Mouse (Mus musculus): ENCODE data around the gene Mtr. TPM values are rescaled to one million over a fixed set of nuclear protein-coding genes. Genes with fewer than 3 reads are reported as not detected.

The Mtr gene
- 10 to 100 TPM; 16.9 to 19.0 TPM for total RNA-seq (2021)
- long read RNA-seq, experiment 1, full-length matches to known transcripts, result 1 of 4 reads
- long read RNA-seq, experiment 1, partial matches to known transcripts, result 0 of 4 reads
- long read RNA-seq, experiment 1, other reads (novel, unspliced or antisense), result 3 of 4 reads
- long read RNA-seq, experiment 2, full-length matches to known transcripts, result 2 of 8 reads
- long read RNA-seq, experiment 2, partial matches to known transcripts, result 1 of 8 reads
- long read RNA-seq, experiment 2, other reads (novel, unspliced or antisense), result 5 of 8 reads

DNA sequence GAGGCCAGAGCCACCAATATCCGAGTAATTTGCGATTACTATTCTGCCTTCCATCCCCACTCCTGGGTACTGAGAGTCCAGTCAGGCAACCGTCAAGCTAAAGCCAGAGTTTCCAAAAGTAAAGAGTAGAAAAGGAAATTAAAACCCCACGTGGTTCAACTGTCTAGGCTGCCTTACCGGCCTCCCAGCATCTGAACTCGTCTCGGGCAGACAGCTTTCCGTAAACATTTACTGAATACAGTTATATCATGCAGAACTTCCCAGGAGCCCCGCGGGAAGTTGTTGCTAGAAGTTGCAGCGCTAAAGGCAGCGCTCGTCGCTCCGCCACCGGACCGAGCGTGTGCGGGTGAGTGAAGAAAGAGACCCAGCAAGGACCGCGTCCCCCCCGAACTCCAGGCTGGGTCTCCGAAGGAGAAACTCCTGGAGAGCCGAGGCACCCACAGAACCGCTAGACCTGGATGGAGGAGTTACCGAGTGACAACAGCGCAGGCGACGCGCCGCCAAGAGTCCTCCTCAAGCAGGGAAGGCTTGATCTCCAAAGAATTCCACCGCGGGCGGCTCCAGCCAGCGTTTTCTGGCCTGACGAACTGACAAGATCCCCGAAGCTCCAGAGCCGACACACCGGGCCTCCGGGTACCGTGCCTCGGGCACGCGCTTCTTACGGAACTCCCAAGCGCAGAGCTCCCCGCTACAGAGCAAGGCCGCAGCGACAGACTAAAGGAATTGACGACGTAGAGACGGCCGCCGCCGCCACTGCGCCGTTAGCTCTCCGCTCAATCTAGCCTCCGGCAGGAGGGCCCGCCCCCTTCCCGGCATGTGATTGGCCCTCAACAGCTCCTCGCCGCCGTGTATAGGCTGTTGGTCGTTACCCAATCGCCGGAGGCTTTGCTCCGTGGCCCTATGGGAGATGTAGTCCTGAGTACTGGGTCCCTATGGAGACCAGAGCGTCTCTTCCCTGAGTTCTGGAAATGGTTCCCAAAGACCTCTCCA is at the start of gene Mtr:
Mtr (minus strand) TSS at position 723 of the 990 bp plus-strand sequence.
- intact Hi-C loops (cut with DNase I), result loop anchor here (5.0 kb wide), 1 partner anchor 150 kb away; the partner anchor contains the start of gene Ryr2
- DNase-seq (ENCODE audit: low spot score in 2 of 2), result peak; percentile 96

DNA sequence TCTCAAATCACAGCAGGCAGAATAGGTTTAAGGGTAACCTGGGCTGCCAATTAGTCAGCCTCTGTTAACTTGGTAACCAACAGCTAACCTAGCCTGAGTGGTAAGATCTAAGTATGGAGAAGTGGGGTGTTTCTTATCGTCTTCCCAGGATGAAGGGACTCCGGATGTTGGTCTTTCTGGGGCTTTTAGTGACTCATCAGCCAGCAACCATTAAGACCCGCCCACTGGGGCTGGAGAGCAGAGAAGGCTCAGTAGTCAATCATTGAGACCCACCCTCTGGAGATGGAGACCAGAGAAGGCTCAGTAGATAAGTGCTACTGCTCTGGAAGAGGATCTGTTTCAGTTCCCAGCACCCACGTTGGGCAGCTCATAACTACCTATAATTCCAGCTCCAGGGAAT is 49.4 kb upstream of the Mtr start:
- DNase-seq (ENCODE audit: low spot score in 2 of 2), result no peak
- intact Hi-C loops (cut with DNase I), result no loop called here

GRCm38 (mm10) chr13:12305540-12305939 is 47.6 kb upstream of the Mtr start:
- intact Hi-C loops (cut with DNase I), result no loop called here
- DNase-seq (ENCODE audit: low spot score in 2 of 2), result no peak

DNA sequence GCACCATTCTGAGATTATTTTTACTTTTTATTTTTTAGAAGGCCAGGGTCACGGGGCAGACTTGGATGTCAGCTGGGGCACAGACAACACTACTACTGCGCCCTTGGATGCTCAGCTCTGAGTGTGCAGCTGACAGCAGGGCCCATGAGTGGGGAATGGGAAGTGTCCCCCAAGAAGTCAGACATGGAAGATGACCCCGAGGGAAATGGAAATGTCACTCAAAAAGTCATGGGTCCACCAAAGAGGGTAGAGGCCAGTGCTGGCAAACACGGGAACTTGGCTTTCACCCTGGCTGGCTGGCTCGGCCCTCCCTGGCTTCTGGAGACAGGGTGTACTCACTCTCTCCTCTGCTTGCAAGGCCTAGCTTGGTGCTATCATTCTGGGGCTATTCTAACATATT is 47.1 kb upstream of the Mtr start:
- intact Hi-C loops (cut with DNase I), result no loop called here
- no peak for DNase-seq (ENCODE audit: low spot score in 2 of 2)

- intact Hi-C loops (cut with DNase I), result no loop called here
- no peak for DNase-seq (ENCODE audit: low spot score in 2 of 2)
Measured at GRCm38 (mm10) chr13:12297777-12298176, 39.9 kb upstream of the Mtr start.

DNA sequence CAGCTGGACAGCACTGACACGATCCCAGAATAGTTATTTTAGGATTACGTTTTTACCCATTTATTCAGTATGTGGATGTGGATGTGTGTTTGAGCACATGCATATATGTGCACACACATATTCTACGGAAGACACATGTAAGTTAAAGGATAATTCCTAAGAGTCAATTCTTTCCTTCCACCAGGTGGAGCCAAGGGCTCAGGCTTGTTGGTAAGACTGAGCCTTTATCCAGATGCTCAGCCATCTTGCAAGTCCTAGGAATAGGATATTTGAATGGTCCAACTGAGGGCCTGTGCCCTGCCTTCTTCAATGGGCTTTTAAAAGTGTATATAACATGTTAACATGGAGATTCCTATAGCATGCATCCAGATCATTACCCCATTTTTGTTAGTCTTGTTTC is 38.8 kb upstream of the Mtr start:
- DNase-seq (ENCODE audit: low spot score in 2 of 2), result peak; percentile 71 to 89

DNA sequence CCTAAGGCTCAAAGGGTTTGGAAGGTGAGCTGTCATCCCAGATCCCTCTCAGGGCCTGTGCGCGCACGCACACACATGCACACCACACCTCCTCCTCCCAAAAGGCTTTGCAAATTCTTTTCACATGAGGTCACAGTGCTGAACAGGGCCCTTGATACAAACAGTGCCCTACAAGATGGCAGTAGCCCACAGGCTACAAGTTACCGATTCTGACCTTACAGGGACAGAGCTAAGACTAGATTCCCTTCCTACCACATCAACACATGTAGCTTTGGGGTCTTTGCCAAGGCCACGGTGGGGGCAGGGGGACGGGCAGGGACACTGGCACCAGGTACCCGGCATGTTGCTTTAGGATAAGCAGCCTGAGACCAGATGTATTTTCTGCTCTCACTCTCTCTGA is 35.9 kb upstream of the Mtr start:
- intact Hi-C loops (cut with DNase I), result no loop called here
- DNase-seq (ENCODE audit: low spot score in 2 of 2), result no peak

More for the DNA sequence above, 38.8 kb upstream of the Mtr start:
- intact Hi-C loops (cut with DNase I), result loop anchor here (1.0 kb wide), 1 partner anchor 90 kb away; no protein-coding TSS in a partner anchor

GRCm38 (mm10) chr13:12290700-12291099 is 32.8 kb upstream of the Mtr start:
- intact Hi-C loops (cut with DNase I), result no loop called here
- no peak for DNase-seq (ENCODE audit: low spot score in 2 of 2)

DNA sequence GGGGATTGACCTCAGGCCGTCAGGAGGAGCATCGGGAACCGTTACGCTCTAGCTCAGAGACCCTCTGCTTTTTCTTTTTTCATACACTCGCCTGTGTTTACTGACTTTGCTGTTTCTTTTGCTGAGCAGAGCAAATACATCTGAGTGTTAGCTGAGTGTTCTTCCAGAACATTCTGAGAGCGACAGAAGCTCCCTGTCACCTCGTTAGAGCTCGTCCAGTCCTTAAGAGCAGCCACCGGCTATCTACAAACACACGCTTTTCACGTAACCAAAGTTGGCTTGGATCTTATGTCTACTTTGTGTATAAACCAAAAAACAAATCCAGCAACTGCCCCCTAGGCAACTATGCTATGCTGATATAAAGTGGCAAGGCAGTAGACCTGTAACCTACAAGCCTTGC is 26.6 kb upstream of the Mtr start:
- DNase-seq (ENCODE audit: low spot score in 2 of 2), result no peak

GRCm38 (mm10) chr13:12283826-12284225 is 25.9 kb upstream of the Mtr start:
- no peak for DNase-seq (ENCODE audit: low spot score in 2 of 2)
- intact Hi-C loops (cut with DNase I), result no loop called here

More for the DNA sequence above, 26.6 kb upstream of the Mtr start:
- intact Hi-C loops (cut with DNase I), result no loop called here

GRCm38 (mm10) chr13:12274721-12275120 is 16.8 kb upstream of the Mtr start:
- intact Hi-C loops (cut with DNase I), result no loop called here
- no peak for DNase-seq (ENCODE audit: low spot score in 2 of 2)

GRCm38 (mm10) chr13:12274220-12274619 is 16.3 kb upstream of the Mtr start:
- intact Hi-C loops (cut with DNase I), result no loop called here
- DNase-seq (ENCODE audit: low spot score in 2 of 2), result no peak

DNA sequence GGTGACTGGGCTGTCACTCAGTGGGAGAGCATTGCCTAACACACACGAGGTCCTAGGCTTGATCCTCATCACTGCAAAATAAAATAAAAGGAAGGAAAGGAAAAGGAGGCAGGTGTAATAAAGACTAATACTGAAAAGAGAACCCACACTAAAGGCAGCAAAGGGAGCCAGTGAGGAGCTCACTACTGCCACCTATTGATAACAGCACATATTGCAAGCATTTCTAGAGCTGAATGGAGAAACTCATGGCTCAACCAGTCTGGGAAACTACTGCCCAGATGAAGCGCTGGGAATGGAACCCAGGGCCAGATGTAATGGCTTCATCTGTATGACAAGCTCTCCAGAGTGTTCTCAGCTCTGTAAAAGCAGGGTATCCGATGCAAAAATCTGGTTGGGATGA is 15.0 kb upstream of the Mtr start:
- intact Hi-C loops (cut with DNase I), result no loop called here
- DNase-seq (ENCODE audit: low spot score in 2 of 2), result peak; percentile 57 to 77

GRCm38 (mm10) chr13:12267971-12268370 is 10.1 kb upstream of the Mtr start:
- no peak for DNase-seq (ENCODE audit: low spot score in 2 of 2)
- intact Hi-C loops (cut with DNase I), result no loop called here

DNA sequence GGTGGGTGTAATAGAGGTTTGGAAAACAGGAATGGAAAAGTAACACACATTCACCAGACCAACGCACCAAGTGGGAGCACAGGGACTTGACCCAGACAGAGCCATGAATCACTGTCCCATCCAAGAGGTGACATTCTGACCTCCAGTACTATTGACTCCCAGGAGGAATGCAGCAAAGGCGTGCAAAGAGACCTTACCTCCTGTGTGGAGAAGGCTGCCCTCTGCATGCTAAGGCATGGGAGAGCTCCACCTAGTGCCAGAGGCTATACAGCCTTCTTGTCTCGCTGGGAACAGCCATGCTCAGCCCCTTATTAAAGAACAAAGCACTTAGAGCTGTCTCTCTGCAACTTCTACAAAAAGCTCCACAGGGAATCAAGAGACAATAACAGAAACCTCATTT is 9.2 kb upstream of the Mtr start:
- intact Hi-C loops (cut with DNase I), result no loop called here
- no peak for DNase-seq (ENCODE audit: low spot score in 2 of 2)

DNA sequence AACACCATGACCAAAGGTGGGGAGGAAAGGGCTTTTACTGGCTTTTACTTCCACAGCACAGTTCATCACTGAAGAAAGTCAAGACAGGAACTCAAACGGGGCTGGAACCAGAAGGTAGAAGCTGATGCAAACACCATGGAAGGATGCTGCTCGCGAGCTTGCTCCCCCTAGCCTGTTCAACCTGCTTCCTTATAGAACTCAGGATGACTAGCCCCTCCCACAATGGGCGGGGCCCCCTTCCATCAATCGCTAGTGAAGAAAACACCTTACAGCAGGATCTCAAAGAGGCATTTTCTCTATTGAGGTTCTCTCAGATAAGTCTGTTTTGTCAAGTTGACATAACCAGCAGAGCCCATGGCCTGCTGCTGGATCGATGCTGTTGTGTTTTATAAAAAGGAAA is 6.1 kb upstream of the Mtr start:
- DNase-seq (ENCODE audit: low spot score in 2 of 2), result no peak
- intact Hi-C loops (cut with DNase I), result no loop called here

GRCm38 (mm10) chr13:12261505-12261904 is 3.6 kb upstream of the Mtr start:
- intact Hi-C loops (cut with DNase I), result no loop called here
- DNase-seq (ENCODE audit: low spot score in 2 of 2), result no peak

DNA sequence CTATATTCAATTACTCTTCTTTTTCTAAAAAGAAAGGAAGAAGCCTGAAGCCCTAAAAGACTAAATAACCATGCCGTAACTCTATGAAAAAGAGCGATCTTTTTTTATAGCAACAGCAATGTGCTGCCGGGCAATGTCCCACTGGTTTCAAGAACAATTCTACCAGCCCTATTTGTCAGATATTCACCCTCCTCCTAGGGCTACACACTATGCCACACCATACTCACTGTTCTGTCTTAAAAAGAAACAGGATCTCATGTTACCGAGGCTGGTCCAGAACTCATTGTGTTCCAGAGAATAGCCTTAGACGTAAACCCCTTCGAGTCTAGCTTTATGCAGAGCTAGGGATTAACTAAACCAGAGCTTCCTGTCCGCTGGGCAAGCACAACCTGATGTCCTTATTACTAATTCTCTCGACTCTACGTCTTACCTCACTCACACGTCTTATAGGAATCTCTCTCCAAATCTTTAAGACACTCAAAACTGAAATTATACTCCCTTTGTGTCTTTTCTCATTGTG is 982 bp downstream of the Mtr start:
- DNase-seq (ENCODE audit: low spot score in 2 of 2), result no peak
- intact Hi-C loops (cut with DNase I), result loop anchor here (5.0 kb wide), 1 partner anchor 150 kb away; the partner anchor contains the start of gene Ryr2

- intact Hi-C loops (cut with DNase I), result loop anchor here (5.0 kb wide), 1 partner anchor 149 kb away; the partner anchor contains the start of gene Ryr2
Measured at GRCm38 (mm10) chr13:12255911-12256705, 1.8 kb downstream of the Mtr start.

More at GRCm38 (mm10) chr13:12255911-12256705, 1.8 kb downstream of the Mtr start:
- DNase-seq (ENCODE audit: low spot score in 2 of 2), result no peak

Measured in left cerebral cortex, postnatal 14 days (tissue).